Mouse (Mus musculus) liver, adult 2 months (tissue): ENCODE data around the gene B3galt4.
"Not testable (repeated sequence)": the region's sequence is repeated elsewhere in the genome, so short reads cannot be mapped to it uniquely, and the experiment has no call there.

Experiments used
- CTCF ChIP-seq: fragments of 200-500 bp; IDR thresholded peaks from 2 replicates; pipeline ENCODE4 v1.5.1; 2011; ENCODE audit warnings: low read depth, low read length, control low read depth
- POLR2A ChIP-seq: fragments of 200-500 bp; IDR thresholded peaks from 2 replicates; pipeline ENCODE4 v1.6.1; 2011; ENCODE audit warnings: low read length, control low read depth; ENCODE audit not compliant: insufficient read depth; ENCODE audit errors: extremely low read depth

DNA sequence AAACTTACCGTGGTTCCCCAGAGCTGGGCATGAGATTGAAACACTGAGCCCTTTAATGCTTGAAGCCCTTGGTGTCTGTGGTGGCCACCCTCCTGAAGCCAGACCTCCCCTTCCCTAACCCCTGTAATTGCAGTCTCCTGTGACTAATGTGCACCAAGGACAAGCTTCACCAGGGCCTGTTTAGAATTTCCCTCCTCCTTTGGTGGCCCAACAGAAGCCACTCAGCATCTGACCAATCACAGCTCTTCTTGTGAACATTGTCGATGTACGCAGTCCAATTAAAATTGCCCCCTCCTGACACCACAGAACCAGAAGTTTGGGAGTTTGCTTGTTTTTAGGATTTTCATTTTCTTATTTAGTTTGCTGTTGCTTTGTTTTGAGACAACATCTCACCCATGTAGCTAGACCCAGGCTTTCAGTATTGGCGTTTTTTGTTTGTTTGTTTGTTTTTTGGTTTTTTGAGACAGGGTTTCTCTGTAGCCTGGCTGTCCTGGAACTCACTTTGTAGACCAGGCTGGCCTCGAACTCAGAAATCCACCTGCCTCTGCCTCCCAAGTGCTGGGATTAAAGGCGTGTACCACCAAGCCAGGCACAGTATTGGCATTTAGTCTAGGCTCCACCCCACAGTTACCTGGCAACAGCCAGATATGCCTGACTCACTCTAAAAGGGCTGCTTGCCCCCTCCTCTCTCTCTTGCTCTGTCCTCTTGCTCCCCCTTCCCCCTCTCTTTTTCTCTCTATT, 47.2 kb downstream of the B3galt4 start:
- TF ChIP-seq CTCF, POLR2A: not testable (repeated sequence)
